Mouse (Mus musculus) limb, embryonic 11.5 days (tissue): Measurements from ENCODE around the gene Apobec2. TPM values are rescaled to one million over a fixed set of nuclear protein-coding genes. Genes with fewer than 3 reads are reported as not detected.

Experiments
- ATAC-seq: fragments of 200-750 bp; cut with Nextera tagmentation; 2 replicates; pipeline ENCODE4 v1.8.0; 2017; ENCODE audit warnings: low read depth; ENCODE audit not compliant: insufficient number of reproducible peaks, low FRiP score, low TSS enrichment
- DNase-seq: peaks from one replicate; pipeline ENCODE4 v3.0.0-alpha.2; 2015; ENCODE audit warnings: low spot score
- H3K27ac ChIP-seq: fragments of 300-500 bp; sonication (generic); replicated peaks from 2 replicates; pipeline ENCODE4 v1.5.1; 2014; ENCODE audit warnings: low read depth, mild to moderate bottlenecking, low read length
- H3K27me3 ChIP-seq: fragments of 300-500 bp; sonication (generic); 2 replicates; pipeline ENCODE4 v1.6.1; 2014; ENCODE audit warnings: mild to moderate bottlenecking, low read length, mixed read lengths; ENCODE audit not compliant: control insufficient read depth, insufficient read depth
- H3K36me3 ChIP-seq: fragments of 300-500 bp; sonication (generic); 2 replicates; pipeline ENCODE4 v1.6.1; 2014; ENCODE audit warnings: mild to moderate bottlenecking, low read length, moderate library complexity, mixed read lengths; ENCODE audit not compliant: control insufficient read depth, insufficient read depth
- H3K4me1 ChIP-seq: fragments of 300-500 bp; sonication (generic); 2 replicates; pipeline ENCODE4 v1.6.1; 2014; ENCODE audit warnings: low read length, mixed read lengths; ENCODE audit not compliant: control insufficient read depth, insufficient read depth
- H3K4me2 ChIP-seq: fragments of 300-500 bp; sonication (generic); 2 replicates; pipeline ENCODE4 v1.6.1; 2014; ENCODE audit warnings: low read depth, mild to moderate bottlenecking, moderate library complexity; ENCODE audit not compliant: severe bottlenecking
- H3K4me3 ChIP-seq: fragments of 300-500 bp; sonication (generic); 2 replicates; pipeline ENCODE4 v1.5.1; 2014; ENCODE audit warnings: low read depth, low read length
- H3K9ac ChIP-seq: fragments of 300-500 bp; sonication (generic); 2 replicates; pipeline ENCODE4 v1.6.1; 2014; ENCODE audit warnings: mild to moderate bottlenecking, low read length
- H3K9me3 ChIP-seq: fragments of 300-500 bp; sonication (generic); 2 replicates; pipeline ENCODE4 v1.6.1; 2016; ENCODE audit warnings: low read length; ENCODE audit not compliant: control insufficient read depth
- WGBS: fragments of 180-500 bp; shearing (Covaris S2); extraction: QIAGEN DNeasy Blood & Tissue Kit; methylation state at CpG from one replicate; pipeline ENCODE4 v1.1.7; 2014; 5-methylcytosine and 5-hydroxymethylcytosine counted together
- polyA plus RNA-seq: library from polyadenylated mRNA; unstranded; fragments of >200 nt; fragmentation: Nextera tagmentation; extraction: Ambion mirVana; gene quantifications from 2 replicates; pipeline ENCODE4 v1.2.1, GENCODE M21; 2014

The Apobec2 gene
- polyA plus RNA-seq, 1 experiment from 2014 or later = 1.5 TPM

DNA sequence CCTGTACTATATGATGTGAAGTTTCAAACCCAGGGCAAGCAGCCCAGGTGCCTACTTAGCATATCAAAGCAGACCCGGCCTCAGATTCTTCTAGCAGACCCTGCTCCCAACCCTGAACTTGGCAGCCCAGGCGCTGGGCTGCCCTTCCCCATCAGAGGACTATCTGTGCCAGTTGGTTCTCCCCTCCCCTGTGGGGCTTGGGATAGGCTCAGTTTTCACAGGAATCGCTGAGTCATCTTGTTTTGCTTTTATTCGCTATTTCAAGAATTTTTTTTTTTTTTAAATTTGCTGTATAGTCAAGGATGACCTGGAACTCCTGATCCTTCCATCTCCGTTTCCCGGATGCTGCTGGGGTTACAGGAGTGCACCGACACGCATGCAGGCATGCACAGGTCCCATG, 14.9 kb upstream of the Apobec2 start:
- Histone ChIP-seq H3K4me3 (no peak overlapping the region), H3K9me3 (no peaks in the 10 kb centered on the region), H3K27me3 (no peaks in the 10 kb centered on the region), H3K4me1 (no peaks in the 10 kb centered on the region), H3K36me3 (no peaks in the 10 kb centered on the region), H3K4me2 (no peak overlapping the region), H3K27ac (no peak overlapping the region), H3K9ac (no peak overlapping the region)
- no peak for DNase-seq
- 85% methylated on average over 8 of the region's 8 CpGs for WGBS
- ATAC-seq = no peak

DNA sequence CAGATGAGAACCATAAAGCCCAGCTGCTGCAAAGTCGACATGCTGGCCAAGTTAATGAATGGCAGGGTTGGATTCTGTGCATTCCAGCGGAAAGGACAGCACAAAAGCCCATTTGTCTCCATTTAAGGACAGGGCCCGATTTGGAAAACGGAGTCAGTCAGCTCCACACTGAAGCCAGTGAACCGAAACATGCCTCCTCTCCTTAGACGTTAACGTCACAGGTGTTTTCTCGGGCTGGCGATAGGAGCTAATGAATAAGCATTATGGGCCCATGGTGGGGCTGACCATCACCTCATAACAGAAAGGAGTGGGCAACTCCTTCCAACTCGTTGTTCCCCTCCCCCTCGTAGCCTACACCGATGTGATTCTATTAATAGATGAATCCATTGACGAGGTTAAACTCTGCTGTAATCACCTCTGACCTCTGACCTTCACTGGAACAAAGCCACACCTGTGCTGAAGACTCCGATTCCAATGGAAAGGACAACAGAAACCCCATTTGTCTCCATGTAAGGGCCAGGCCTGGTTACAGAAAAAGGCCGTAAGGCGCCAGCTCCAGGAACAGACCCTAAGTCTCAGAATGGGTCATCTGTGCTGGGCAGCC, 10.9 kb upstream of the Apobec2 start:
- no peaks in the 10 kb centered on the region for H3K27me3 ChIP-seq
- no peak overlapping the region for H3K4me2 ChIP-seq
- WGBS = 78% methylated on average over 16 of the region's 16 CpGs
- no peaks in the 10 kb centered on the region for H3K9me3 ChIP-seq
- H3K4me1 ChIP-seq = no peaks in the 10 kb centered on the region
- no peak overlapping the region for H3K4me3 ChIP-seq
- DNase-seq = no peak
- H3K36me3 ChIP-seq = no peaks in the 10 kb centered on the region
- H3K27ac ChIP-seq = no peak overlapping the region
- ATAC-seq = no peak
- no peak overlapping the region for H3K9ac ChIP-seq

DNA sequence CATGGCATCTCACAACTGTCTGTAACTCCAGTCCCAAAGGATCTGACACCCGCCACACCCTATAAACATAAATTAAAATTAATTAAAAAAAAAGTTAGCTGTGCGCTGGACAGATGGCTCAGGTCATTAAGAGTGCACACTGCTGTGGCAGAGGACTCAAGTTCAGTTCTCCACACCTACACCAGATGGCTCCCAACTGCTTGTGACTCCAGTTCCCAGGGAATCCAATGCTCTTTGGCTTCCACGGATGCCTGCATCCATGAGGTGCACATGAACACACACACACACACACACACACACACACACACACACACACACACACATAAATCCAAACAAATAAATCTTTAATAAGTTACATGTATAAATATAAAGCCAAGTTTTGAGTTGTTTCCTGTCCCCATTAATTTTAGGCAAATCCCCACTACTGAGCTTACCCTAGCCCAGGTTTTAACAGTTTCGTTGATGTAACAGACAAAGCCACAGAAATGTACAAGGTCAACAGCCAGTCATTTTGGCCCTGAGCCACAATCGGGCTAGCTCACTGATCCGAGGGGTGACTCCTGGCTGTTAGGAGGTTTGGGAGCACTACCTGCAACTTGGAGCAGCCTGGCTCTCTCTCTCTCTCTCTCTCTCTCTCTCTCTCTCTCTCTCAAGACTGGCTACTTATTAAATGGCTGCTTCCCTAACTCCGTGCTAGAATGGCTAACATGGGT, 10.2 kb upstream of the Apobec2 start:
- H3K4me3 ChIP-seq = no peak overlapping the region
- H3K4me2 ChIP-seq = no peak overlapping the region
- ATAC-seq (no peak), DNase-seq (no peak)
- H3K9me3 ChIP-seq = no peaks in the 10 kb centered on the region
- 66% methylated on average over 7 of the region's 7 CpGs for WGBS
- H3K9ac ChIP-seq = no peak overlapping the region
- H3K36me3 ChIP-seq = no peaks in the 10 kb centered on the region
- H3K27me3 ChIP-seq = no peaks in the 10 kb centered on the region
- H3K4me1 ChIP-seq = no peaks in the 10 kb centered on the region
- H3K27ac ChIP-seq = no peak overlapping the region

DNA sequence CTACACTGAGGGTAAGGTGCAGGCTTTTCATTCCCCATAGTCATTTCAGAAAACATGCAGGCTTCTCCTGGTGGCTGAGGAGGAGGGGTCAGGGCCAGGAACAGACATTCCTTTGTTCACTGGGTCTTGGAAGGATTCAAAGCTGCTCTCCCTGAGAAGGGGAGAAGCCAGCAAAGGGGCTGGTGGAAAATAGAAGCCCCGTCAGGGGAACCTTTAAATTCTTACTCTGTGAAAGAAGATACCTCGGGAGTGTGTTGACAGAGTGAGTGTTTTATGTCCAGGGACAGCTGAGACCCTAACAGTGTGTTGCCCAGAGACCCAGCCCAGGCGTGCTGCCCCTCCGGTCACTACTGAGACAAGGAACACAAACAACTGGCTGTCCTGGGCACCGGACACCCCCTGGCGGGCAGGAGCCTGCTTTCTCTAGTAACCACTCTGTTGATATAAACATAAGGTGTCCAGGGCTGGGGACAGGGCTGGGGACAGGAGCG, 4.7 kb upstream of the Apobec2 start:
- Histone ChIP-seq H3K9me3 (no peaks in the 10 kb centered on the region), H3K4me1 (peaks cover 8% of the 10 kb centered on the region), H3K9ac (peak overlapping the region; percentile 12; the same call in 1 of the 2 replicates), H3K4me3 (no peak overlapping the region), H3K36me3 (no peaks in the 10 kb centered on the region), H3K27me3 (no peaks in the 10 kb centered on the region), H3K4me2 (no peak overlapping the region), H3K27ac (peak overlapping the region; percentile 66)
- ATAC-seq (peak; percentile 85), DNase-seq (peak; percentile 68)
- 30% methylated on average over 7 of the region's 7 CpGs for WGBS

DNA sequence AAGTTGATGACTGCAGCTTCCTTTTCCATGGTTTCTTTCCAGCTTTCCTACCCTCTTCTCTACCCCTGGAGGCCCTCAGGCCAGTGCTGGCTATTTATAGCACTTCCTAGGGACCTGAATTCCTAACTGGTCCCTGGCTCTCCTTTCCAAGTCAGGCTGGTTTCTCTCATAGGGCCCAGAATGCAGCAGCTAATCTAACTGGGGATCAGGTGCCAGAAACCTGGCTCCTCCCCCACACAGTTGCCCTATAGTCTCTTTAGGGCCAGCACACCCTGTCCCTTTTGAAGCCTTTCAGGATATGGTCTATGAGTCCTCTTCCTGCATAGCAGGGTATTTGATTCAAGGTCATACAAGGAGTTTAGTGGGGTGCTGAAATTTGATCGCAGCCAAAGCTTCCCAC, 3.8 kb upstream of the Apobec2 start:
- Histone ChIP-seq H3K4me2 (no peak overlapping the region), H3K27me3 (no peaks in the 10 kb centered on the region), H3K9me3 (no peaks in the 10 kb centered on the region), H3K27ac (no peak overlapping the region), H3K36me3 (no peaks in the 10 kb centered on the region), H3K9ac (no peak overlapping the region), H3K4me1 (peaks cover 8% of the 10 kb centered on the region), H3K4me3 (no peak overlapping the region)
- ATAC-seq (no peak), DNase-seq (no peak)
- 77% methylated on average over 1 of the region's 1 CpGs for WGBS

DNA sequence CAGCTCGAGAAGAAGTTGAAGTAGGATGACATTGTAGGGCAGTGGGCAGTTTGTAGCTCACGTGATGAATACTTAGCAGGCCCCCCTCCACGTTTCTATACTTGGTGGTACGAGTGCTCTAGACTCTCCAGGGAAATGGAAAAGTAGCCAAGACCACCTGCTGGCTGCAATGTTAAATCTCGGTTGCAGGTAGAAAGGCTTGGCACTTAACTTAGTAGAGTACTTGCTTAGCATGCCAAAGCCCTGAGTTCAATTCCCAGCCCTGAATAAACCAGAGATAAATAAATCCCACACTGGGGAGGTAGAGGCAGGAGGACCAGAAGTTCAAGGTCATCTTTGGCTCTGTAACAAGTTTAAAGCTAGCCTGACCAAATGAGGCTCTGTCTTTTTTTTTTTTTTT, 1.7 kb upstream of the Apobec2 start:
- DNase-seq = no peak
- Histone ChIP-seq H3K36me3 (no peaks in the 10 kb centered on the region), H3K27ac (no peak overlapping the region), H3K4me3 (no peak overlapping the region), H3K9me3 (no peaks in the 10 kb centered on the region), H3K9ac (no peak overlapping the region), H3K4me2 (no peak overlapping the region), H3K4me1 (peaks cover 8% of the 10 kb centered on the region), H3K27me3 (no peaks in the 10 kb centered on the region)
- WGBS = 80% methylated on average over 5 of the region's 5 CpGs
- ATAC-seq = no peak

DNA sequence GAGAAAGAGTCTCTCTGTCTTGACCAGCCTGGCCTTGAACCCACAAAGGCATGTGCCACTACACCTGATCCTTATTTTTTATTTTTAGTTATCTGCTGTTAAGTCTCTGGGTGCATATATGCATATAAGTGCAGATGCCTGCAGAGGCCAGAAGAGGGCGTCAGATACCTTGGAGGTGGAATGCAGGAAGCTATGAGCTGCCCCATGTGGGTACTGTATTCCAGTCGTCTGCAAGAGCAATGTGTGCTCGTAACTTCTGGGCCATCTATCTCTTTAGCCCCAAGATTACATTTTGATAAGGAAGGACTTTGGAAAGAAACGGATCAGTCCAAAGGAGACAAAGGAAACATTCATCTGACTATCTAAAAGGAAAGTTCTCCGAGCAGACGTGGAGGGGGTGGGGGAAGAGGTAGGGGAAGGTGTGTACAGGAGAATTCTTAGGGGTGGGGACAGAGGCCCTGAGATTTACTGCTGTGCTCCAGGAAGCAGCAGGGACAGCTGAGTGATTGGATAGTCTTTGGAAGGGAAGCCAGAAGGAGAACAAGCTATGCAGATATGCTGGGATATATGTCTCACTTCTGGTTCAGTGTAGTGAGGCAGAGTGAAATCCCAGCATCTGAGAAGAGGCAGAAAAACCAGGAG, 1.1 kb upstream of the Apobec2 start:
- H3K4me3 ChIP-seq = no peak overlapping the region
- no peak overlapping the region for H3K9ac ChIP-seq
- no peak overlapping the region for H3K27ac ChIP-seq
- no peaks in the 10 kb centered on the region for H3K27me3 ChIP-seq
- DNase-seq (no peak), ATAC-seq (no peak)
- H3K4me1 ChIP-seq = peaks cover 8% of the 10 kb centered on the region
- no peaks in the 10 kb centered on the region for H3K9me3 ChIP-seq
- 72% methylated on average over 6 of the region's 6 CpGs for whole genome bisulfite sequencing
- no peak overlapping the region for H3K4me2 ChIP-seq
- H3K36me3 ChIP-seq = no peaks in the 10 kb centered on the region

DNA sequence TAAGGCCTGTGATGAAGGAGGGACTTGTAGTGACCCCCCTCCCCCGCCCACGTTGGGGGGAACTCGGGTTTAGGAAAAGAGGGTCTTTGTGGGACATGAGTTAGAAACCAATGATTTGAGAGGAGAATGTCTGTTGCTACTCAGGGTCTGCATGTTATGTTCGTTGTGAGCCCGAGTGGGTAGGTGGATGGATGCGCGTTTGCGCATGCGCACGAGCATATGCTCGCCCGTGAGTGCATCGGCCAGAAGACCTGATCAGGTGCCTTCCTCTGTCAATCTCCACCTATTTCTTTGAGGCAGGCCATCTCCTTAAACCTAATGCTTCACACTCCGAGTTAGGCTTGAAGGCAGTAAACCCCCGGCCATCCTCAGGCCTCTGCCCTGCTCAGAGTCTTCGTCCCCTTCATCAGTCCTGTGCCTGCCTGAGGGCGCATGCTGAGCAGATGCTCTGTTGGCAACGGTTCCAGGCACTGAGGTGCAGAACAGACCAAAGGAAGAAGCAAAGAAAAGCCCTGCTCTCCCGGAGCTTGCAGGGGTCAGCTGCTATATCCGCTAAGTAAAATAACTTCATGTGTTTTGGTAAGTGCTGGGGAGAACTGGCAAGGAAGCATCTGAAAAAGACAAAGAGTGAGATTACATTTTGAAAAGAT, 401 bp upstream of the Apobec2 start:
- Histone ChIP-seq H3K4me3 (no peak overlapping the region), H3K9ac (no peak overlapping the region), H3K9me3 (no peaks in the 10 kb centered on the region), H3K4me1 (peaks cover 8% of the 10 kb centered on the region), H3K4me2 (no peak overlapping the region), H3K36me3 (no peaks in the 10 kb centered on the region), H3K27me3 (no peaks in the 10 kb centered on the region), H3K27ac (no peak overlapping the region)
- WGBS = 84% methylated on average over 20 of the region's 20 CpGs
- ATAC-seq (no peak), DNase-seq (no peak)
